In the genomic region with DNA sequence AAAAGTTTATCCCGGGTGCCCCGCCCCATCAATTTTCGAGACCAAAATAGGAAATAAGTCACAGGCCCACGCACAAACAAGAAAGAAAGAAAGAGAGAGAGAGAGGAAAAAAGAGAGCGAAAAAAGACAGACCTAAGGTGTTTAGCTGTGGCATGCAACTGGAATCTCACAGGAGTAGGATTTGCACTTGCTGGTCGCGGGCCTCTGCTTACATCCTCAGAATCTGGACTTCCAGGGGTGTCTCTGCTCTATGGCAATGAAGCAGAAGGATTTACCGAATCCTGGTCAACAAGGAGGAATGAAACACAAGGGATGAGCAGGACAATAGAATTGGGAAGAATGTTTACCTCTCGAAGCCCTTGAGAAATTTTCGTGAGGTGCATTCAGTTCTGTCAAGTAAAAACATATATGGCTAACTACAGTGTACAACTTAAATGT, we compare ENCODE assay signal across 8 mouse cellular contexts. TPM values are rescaled to one million over a fixed set of nuclear protein-coding genes. Genes with fewer than 3 reads are reported as not detected.
DNase-seq lines count a peak whose midpoint lies in the region; ATAC-seq lines count a peak whose summit lies in the region.

No protein-coding gene starts in this region.

- H3K4me1 ChIP-seq in neural tube, embryonic 11.5 days (ENCODE audit: control insufficient read depth, insufficient read depth, low read length) = peaks cover 5% of the 10 kb centered on the region
- H3K4me1 ChIP-seq in embryonic facial prominence, embryonic 14.5 days (ENCODE audit: control insufficient read depth, insufficient read depth, low read length) = peaks cover 6% of the 10 kb centered on the region
- H3K4me1 ChIP-seq in limb, embryonic 11.5 days (ENCODE audit: control insufficient read depth, insufficient read depth, low read length) = peaks cover 3% of the 10 kb centered on the region; the same call in 1 of the 2 replicates
- H3K4me1 ChIP-seq in stomach, embryonic 14.5 days (ENCODE audit: control insufficient read depth, insufficient read depth, low read length) = peaks cover 6% of the 10 kb centered on the region; the same call in 1 of the 2 replicates

- H3K9me3 ChIP-seq in neural tube, embryonic 11.5 days (ENCODE audit: control insufficient read depth, low read length) = no peaks in the 10 kb centered on the region
- no peaks in the 10 kb centered on the region for H3K9me3 ChIP-seq in embryonic facial prominence, embryonic 14.5 days (ENCODE audit: control insufficient read depth, low read length)
- no peaks in the 10 kb centered on the region for H3K9me3 ChIP-seq in limb, embryonic 11.5 days (ENCODE audit: control insufficient read depth, low read length)
- H3K9me3 ChIP-seq in stomach, embryonic 14.5 days (ENCODE audit: control insufficient read depth, low read depth, low read length) = no peaks in the 10 kb centered on the region

- H3K27ac ChIP-seq in neural tube, embryonic 11.5 days (ENCODE audit: low read depth, low read length) = peak overlapping the region; percentile 88
- H3K27ac ChIP-seq in embryonic facial prominence, embryonic 14.5 days (replicated peaks; ENCODE audit: low read depth, low read length) = peak overlapping the region; percentile 96
- peak overlapping the region; percentile 80; the same call in 1 of the 2 replicates for H3K27ac ChIP-seq in limb, embryonic 11.5 days (replicated peaks; ENCODE audit: low read depth, low read length)
- peak overlapping the region; percentile 92 for H3K27ac ChIP-seq in stomach, embryonic 14.5 days (ENCODE audit: low read length)

- H3K36me3 ChIP-seq in neural tube, embryonic 11.5 days (ENCODE audit: control insufficient read depth, insufficient read depth, low read length) = no peaks in the 10 kb centered on the region
- H3K36me3 ChIP-seq in embryonic facial prominence, embryonic 14.5 days (ENCODE audit: control insufficient read depth, insufficient read depth, low read length) = no peaks in the 10 kb centered on the region
- no peaks in the 10 kb centered on the region for H3K36me3 ChIP-seq in limb, embryonic 11.5 days (ENCODE audit: control insufficient read depth, insufficient read depth, low read length)
- H3K36me3 ChIP-seq in stomach, embryonic 14.5 days (ENCODE audit: control insufficient read depth, insufficient read depth, low read length) = no peaks in the 10 kb centered on the region

- H3K27me3 ChIP-seq in neural tube, embryonic 11.5 days (ENCODE audit: control insufficient read depth, insufficient read depth, low read length) = no peaks in the 10 kb centered on the region
- H3K27me3 ChIP-seq in embryonic facial prominence, embryonic 14.5 days (replicated peaks; ENCODE audit: control insufficient read depth, insufficient read depth, low read length) = no peaks in the 10 kb centered on the region; the same call in 1 of the 2 replicates
- H3K27me3 ChIP-seq in limb, embryonic 11.5 days (ENCODE audit: control insufficient read depth, insufficient read depth, low read length) = no peaks in the 10 kb centered on the region
- no peaks in the 10 kb centered on the region for H3K27me3 ChIP-seq in stomach, embryonic 14.5 days (ENCODE audit: control insufficient read depth, insufficient read depth, low read length)

- peak overlapping the region; percentile 95 for H3K9ac ChIP-seq in neural tube, embryonic 11.5 days (ENCODE audit: low read length)
- H3K9ac ChIP-seq in embryonic facial prominence, embryonic 14.5 days (ENCODE audit: low read depth, low read length) = peak overlapping the region; percentile 96
- H3K9ac ChIP-seq in limb, embryonic 11.5 days (ENCODE audit: low read length) = peak overlapping the region; percentile 82
- H3K9ac ChIP-seq in stomach, embryonic 14.5 days (replicated peaks; ENCODE audit: low read depth, low read length) = peak overlapping the region; percentile 79

- ATAC-seq in neural tube, embryonic 11.5 days (ENCODE audit: insufficient read depth, low FRiP score, low TSS enrichment) = no peak
- ATAC-seq in embryonic facial prominence, embryonic 14.5 days (ENCODE audit: low read depth) = no peak
- no peak for ATAC-seq in limb, embryonic 11.5 days (ENCODE audit: insufficient number of reproducible peaks, low FRiP score, low TSS enrichment, low read depth)
- ATAC-seq in stomach, embryonic 14.5 days (ENCODE audit: insufficient number of reproducible peaks, insufficient read depth, low FRiP score, low read depth) = no peak

- 18% methylated on average over 10 of the region's 10 CpGs for WGBS in neural tube, embryonic 11.5 days
- WGBS in embryonic facial prominence, embryonic 14.5 days = 15% methylated on average over 10 of the region's 10 CpGs
- WGBS in limb, embryonic 11.5 days = 16% methylated on average over 10 of the region's 10 CpGs
- 11% methylated on average over 10 of the region's 10 CpGs for WGBS in stomach, embryonic 14.5 days

- peak overlapping the region; percentile 91 for H3K4me3 ChIP-seq in neural tube, embryonic 11.5 days (ENCODE audit: low read depth, low read length)
- peak overlapping the region; percentile 84 for H3K4me3 ChIP-seq in embryonic facial prominence, embryonic 14.5 days (ENCODE audit: low read depth, low read length)
- H3K4me3 ChIP-seq in limb, embryonic 11.5 days (ENCODE audit: low read depth, low read length) = peak overlapping the region; percentile 92
- peak overlapping the region; percentile 74 for H3K4me3 ChIP-seq in stomach, embryonic 14.5 days (ENCODE audit: low read depth, low read length)

- peak; percentile 25 for DNase-seq in neural tube, embryonic 11.5 days (ENCODE audit: low spot score)
- no peak for DNase-seq in neural tube, embryonic 10.5 days (ENCODE audit: extremely low spot score, low spot score)
- DNase-seq in embryonic facial prominence, embryonic 14.5 days (ENCODE audit: low spot score) = no peak
- DNase-seq in limb, embryonic 11.5 days (ENCODE audit: low spot score) = no peak
- DNase-seq in cerebellum, postnatal 4 days (ENCODE audit: low spot score in 2 of 2) = no peak
- no peak for DNase-seq in adrenal gland, adult 2 months
- no peak for DNase-seq in urinary bladder, postnatal 25 days (ENCODE audit: low spot score)

- peak overlapping the region; percentile 69 for H3K4me2 ChIP-seq in neural tube, embryonic 11.5 days (ENCODE audit: low read depth)
- peak overlapping the region; percentile 91 for H3K4me2 ChIP-seq in embryonic facial prominence, embryonic 14.5 days (ENCODE audit: low read depth, low read length)
- H3K4me2 ChIP-seq in limb, embryonic 11.5 days (ENCODE audit: low read depth, severe bottlenecking) = peak overlapping the region; percentile 62
- H3K4me2 ChIP-seq in stomach, embryonic 14.5 days (replicated peaks; ENCODE audit: low read depth, low read length) = peak overlapping the region; percentile 57

RNA-seq across cellular contexts. Expression of a gene that starts 0.6 kb away (rescaled TPM):
- 14.0 and 15.7 TPM in 2 replicates for polyA plus RNA-seq in neural tube, embryonic 11.5 days (2014; fragmentation: Nextera tagmentation; extraction: Ambion mirVana)
- 7.7 and 8.8 TPM in 2 replicates for polyA plus RNA-seq in embryonic facial prominence, embryonic 14.5 days (2014; fragmentation: Nextera tagmentation; extraction: Ambion mirVana)
- 14.5 and 17.0 TPM in 2 replicates for polyA plus RNA-seq in limb, embryonic 11.5 days (2014; fragmentation: Nextera tagmentation; extraction: Ambion mirVana)
- polyA plus RNA-seq in stomach, embryonic 14.5 days (2014; fragmentation: Nextera tagmentation; extraction: Ambion mirVana) = 8.4 and 9.8 TPM in 2 replicates
- 10 to 100 TPM; 11.3 to 12.1 TPM for total RNA-seq in adrenal gland, adult 2 months (2021)
- 4.7 and 5.6 TPM in 2 replicates for polyA plus RNA-seq in adrenal gland, adult 2 months (2012; rRNA removed)

RNA-seq across cellular contexts. Expression of a gene that starts 14.9 kb away (rescaled TPM):
- 0.45 and 0.55 TPM in 2 replicates for polyA plus RNA-seq in neural tube, embryonic 11.5 days (2014; fragmentation: Nextera tagmentation; extraction: Ambion mirVana)
- polyA plus RNA-seq in embryonic facial prominence, embryonic 14.5 days (2014; fragmentation: Nextera tagmentation; extraction: Ambion mirVana) = 22.8 and 53.2 TPM in 2 replicates
- 0.85 and 0.92 TPM in 2 replicates for polyA plus RNA-seq in limb, embryonic 11.5 days (2014; fragmentation: Nextera tagmentation; extraction: Ambion mirVana)
- polyA plus RNA-seq in stomach, embryonic 14.5 days (2014; fragmentation: Nextera tagmentation; extraction: Ambion mirVana) = 0.29 TPM in 1 of 2 replicates, not detected in the other
- not detected for total RNA-seq in adrenal gland, adult 2 months (2021)
- polyA plus RNA-seq in adrenal gland, adult 2 months (2012; rRNA removed) = not detected in 2 replicates

RNA-seq across cellular contexts. Expression of a gene that starts 26.7 kb away (rescaled TPM):
- 6.2 and 7.5 TPM in 2 replicates for polyA plus RNA-seq in neural tube, embryonic 11.5 days (2014; fragmentation: Nextera tagmentation; extraction: Ambion mirVana)
- 46.2 and 52.2 TPM in 2 replicates for polyA plus RNA-seq in embryonic facial prominence, embryonic 14.5 days (2014; fragmentation: Nextera tagmentation; extraction: Ambion mirVana)
- polyA plus RNA-seq in limb, embryonic 11.5 days (2014; fragmentation: Nextera tagmentation; extraction: Ambion mirVana) = 4.5 and 4.8 TPM in 2 replicates
- 0.17 and 0.29 TPM in 2 replicates for polyA plus RNA-seq in stomach, embryonic 14.5 days (2014; fragmentation: Nextera tagmentation; extraction: Ambion mirVana)
- under 1 TPM; 0.17 to 0.35 TPM for total RNA-seq in adrenal gland, adult 2 months (2021)
- polyA plus RNA-seq in adrenal gland, adult 2 months (2012; rRNA removed) = 0.13 and 0.35 TPM in 2 replicates

RNA-seq across cellular contexts. Expression of a gene that starts 32.7 kb away (rescaled TPM):
- 90.6 and 95.8 TPM in 2 replicates for polyA plus RNA-seq in neural tube, embryonic 11.5 days (2014; fragmentation: Nextera tagmentation; extraction: Ambion mirVana)
- polyA plus RNA-seq in embryonic facial prominence, embryonic 14.5 days (2014; fragmentation: Nextera tagmentation; extraction: Ambion mirVana) = 78.2 and 80.5 TPM in 2 replicates
- 81.7 and 95.0 TPM in 2 replicates for polyA plus RNA-seq in limb, embryonic 11.5 days (2014; fragmentation: Nextera tagmentation; extraction: Ambion mirVana)
- polyA plus RNA-seq in stomach, embryonic 14.5 days (2014; fragmentation: Nextera tagmentation; extraction: Ambion mirVana) = 86.9 and 88.1 TPM in 2 replicates
- total RNA-seq in adrenal gland, adult 2 months (2021) = 100 to 1,000 TPM; 109 to 142 TPM
- 283 and 329 TPM in 2 replicates for polyA plus RNA-seq in adrenal gland, adult 2 months (2012; rRNA removed)

RNA-seq across cellular contexts. Expression of a gene that starts 53.3 kb away (rescaled TPM):
- 22.6 and 23.1 TPM in 2 replicates for polyA plus RNA-seq in neural tube, embryonic 11.5 days (2014; fragmentation: Nextera tagmentation; extraction: Ambion mirVana)
- 30.1 and 30.6 TPM in 2 replicates for polyA plus RNA-seq in embryonic facial prominence, embryonic 14.5 days (2014; fragmentation: Nextera tagmentation; extraction: Ambion mirVana)
- polyA plus RNA-seq in limb, embryonic 11.5 days (2014; fragmentation: Nextera tagmentation; extraction: Ambion mirVana) = 18.3 and 18.8 TPM in 2 replicates
- polyA plus RNA-seq in stomach, embryonic 14.5 days (2014; fragmentation: Nextera tagmentation; extraction: Ambion mirVana) = 20.5 and 20.7 TPM in 2 replicates
- 10 to 100 TPM; 15.5 to 18.0 TPM for total RNA-seq in adrenal gland, adult 2 months (2021)
- polyA plus RNA-seq in adrenal gland, adult 2 months (2012; rRNA removed) = 47.8 and 51.2 TPM in 2 replicates

Comparison
In these comparisons a context has a peak if more than half of its experiments do, and no peak if none do; other contexts are left out.
1. RNA of a gene that starts 14.9 kb away (polyA plus RNA-seq): 22.8 to 53.2 TPM in embryonic facial prominence, embryonic 14.5 days; 0.85 to 0.92 TPM in limb, embryonic 11.5 days, 0.45 to 0.55 TPM in neural tube, embryonic 11.5 days, 0.29 TPM in stomach, embryonic 14.5 days and not detected in adrenal gland, adult 2 months; every median in the first group is over 10 times any median in the second.
2. Peak in every context shown above with its lines, with median percentiles within 50 percentile points of each other: H3K27ac ChIP-seq, H3K4me2 ChIP-seq, H3K4me3 ChIP-seq and H3K9ac ChIP-seq.